Mouse (Mus musculus): ENCODE measurements at regions not wholly inside any gene's neighbourhood (a gene's known extent, or its start where the extent isn't known, plus 50 kb on each side); places are given as distances from the start of the nearest gene placed in this dataset.

DNA sequence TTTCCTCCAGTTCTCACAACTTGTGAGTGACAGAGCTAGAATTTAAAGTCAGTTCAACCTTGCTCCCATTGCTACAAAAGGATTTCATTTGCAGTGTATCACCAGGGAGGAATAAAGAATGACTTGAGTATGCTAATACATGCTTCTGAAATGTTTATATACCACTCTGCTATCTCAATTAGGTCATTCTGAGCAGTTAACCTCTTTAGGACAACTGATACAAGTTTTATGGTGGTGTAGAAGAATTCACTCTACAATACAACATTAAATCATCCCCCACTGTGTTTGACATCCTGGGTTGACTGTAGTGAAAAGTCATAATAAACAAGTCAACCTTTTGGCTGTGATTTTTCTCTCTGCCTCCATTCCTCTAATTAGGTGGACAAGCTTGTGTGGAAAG is 248.6 kb downstream of the Pax1 start:
- H3K4me3 ChIP-seq: no peak overlapping the region
- TF ChIP-seq CTCF (conservative IDR thresholded peaks at IDR 0.05): no peak
- H3K27ac ChIP-seq: no peak overlapping the region
- DNase-seq (ENCODE audit: low spot score in 2 of 2): no peak

DNA sequence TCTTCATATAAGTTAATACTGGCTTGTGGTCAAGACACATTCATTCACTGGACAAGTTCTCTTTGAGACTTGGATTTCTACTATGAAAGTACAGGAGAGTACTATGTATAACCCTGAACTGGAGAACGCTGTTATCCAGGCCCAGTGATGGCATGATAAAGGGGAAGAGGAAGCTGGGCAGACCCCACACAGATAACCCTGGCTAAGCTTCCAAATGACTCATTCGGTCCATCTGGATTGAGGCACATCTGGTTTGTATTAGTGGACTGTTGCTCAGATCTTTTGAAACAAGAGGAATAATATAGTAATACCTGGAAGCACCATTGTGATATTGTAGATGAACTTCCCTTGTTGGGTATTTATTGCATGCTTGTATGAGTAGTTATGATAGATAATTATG is 239.9 kb downstream of the Pax1 start:
- Histone ChIP-seq H3K27ac (no peak overlapping the region), H3K4me3 (no peak overlapping the region)
- TF ChIP-seq CTCF (conservative IDR thresholded peaks at IDR 0.05): no peak
- DNase-seq (ENCODE audit: low spot score in 2 of 2): no peak

DNA sequence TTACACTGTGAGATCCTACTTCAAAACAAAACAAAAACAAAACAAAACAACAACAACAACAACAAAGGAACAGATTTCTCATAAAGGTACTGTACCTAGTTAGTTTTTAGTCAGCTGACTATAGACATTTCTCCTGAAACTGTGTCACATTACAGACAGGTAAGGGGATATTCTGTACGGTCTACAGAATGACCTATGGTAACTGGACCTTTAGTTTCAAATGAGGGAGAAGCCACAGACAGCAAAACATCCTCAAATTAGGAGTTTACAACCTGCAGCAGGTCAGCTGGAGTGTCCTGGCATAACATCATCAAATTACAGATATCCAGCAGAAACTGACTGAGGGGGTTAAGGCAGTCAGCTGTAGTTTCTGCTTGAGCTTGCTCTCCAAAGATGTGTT is 210.7 kb downstream of the Pax1 start:
- TF ChIP-seq CTCF (conservative IDR thresholded peaks at IDR 0.05): no peak
- DNase-seq (ENCODE audit: low spot score in 2 of 2): no peak
- no peak overlapping the region for H3K4me3 ChIP-seq
- H3K27ac ChIP-seq: no peak overlapping the region

DNA sequence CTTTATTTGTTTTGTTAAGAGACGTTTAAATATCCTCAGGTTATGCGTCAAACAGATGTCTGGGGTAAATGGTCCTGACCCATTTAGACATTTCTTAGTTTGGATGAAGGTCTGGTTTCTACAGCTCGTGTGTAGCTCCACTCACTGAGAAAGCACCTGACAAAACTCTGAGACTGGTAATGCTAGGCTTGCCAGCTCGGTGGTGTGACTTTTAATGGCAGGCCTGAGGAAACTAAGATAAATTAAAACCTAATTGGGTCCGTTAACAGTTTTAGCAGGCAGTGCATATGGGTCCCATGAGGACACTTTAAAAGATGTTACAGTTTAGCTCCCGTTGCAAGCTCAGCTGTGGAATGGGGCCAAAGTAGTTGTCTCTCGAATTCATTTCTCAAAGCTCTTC is 199.5 kb downstream of the Pax1 start:
- DNase-seq (ENCODE audit: low spot score in 2 of 2): no peak
- no peak overlapping the region for H3K27ac ChIP-seq
- TF ChIP-seq CTCF (conservative IDR thresholded peaks at IDR 0.05): no peak

DNA sequence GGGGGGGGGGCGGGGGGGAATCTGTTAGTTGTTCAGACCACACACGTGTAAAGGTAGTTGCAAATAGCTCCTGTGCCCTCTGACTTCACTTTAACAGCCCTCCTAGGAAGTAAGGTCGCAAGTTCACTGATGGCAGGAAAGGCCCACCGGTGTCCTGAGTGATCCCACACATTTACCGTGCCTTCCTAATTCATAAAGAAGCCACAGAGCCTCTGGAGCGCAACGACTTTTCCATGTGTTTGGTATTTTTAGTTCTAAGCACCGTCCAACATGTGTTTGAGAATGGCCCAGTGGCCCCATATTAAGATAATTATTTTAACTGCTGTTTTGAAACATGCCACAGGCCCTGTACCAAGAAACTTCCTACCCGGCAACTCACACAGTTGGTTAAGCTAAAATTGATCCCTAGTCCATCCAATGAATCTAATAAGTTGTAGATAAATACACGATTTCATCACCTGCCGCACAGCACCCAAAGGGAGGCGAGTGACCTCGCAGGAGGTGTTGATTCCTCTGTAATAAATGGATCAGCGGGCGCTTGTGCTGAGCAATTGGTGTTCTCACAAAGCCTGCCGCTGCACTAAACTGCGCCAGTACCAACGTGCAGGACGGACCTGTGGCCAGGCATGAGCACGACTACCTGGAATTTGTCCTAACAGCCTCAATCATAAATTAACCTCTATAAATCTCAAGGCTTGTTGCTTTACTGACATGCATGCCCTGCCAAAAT is 198.9 kb downstream of the Pax1 start:
- DNase-seq (ENCODE audit: low spot score in 2 of 2): no peak
- Histone ChIP-seq H3K27ac (no peak overlapping the region), H3K4me3 (no peak overlapping the region)
- no peak for TF ChIP-seq CTCF (conservative IDR thresholded peaks at IDR 0.05)

More for the DNA sequence above, 199.5 kb downstream of the Pax1 start:
- no peak overlapping the region for H3K4me3 ChIP-seq

DNA sequence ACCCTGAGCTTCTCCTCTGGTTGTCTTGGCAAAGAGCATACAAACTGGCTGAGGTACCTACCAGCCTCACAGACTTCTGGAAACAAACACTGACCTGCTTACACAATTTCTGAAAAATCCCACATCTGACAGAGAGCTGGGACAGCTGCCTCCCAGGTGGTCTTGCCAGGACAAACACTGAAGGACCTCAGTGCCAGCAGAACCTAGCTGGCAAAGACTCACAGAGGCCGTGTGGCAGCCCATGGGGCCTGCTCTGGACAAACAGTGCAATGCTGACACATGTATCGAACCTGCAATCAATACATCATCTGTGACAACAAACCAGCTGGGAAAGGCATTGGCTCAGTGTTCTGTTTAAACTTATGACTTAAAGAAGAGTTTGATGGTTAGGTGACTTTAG is 167.4 kb downstream of the Pax1 start:
- Histone ChIP-seq H3K27ac (no peak overlapping the region), H3K4me3 (no peak overlapping the region)
- no peak for TF ChIP-seq CTCF (conservative IDR thresholded peaks at IDR 0.05)
- DNase-seq (ENCODE audit: low spot score in 2 of 2): no peak

DNA sequence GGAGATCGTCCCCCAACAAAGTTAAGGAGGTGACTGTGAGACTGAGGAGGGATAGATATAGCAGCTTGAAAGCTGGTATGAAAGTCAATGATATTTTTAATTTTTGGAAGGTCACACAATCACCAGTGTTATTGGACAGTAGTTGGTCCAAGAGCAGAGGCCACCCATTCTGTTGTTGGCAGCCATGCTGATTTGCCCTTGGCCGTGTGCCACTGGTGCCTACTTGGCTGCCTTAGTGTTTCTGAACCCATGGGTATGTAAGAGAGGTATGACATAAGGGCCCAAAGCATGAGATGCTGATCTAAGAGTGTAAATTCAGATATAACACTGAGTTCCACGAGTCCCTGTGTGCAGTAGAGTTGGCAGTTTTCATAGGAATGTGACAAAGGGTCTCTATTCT is 153.7 kb downstream of the Pax1 start:
- Histone ChIP-seq H3K27ac (no peak overlapping the region), H3K4me3 (no peak overlapping the region)
- TF ChIP-seq CTCF (conservative IDR thresholded peaks at IDR 0.05): no peak
- no peak for DNase-seq (ENCODE audit: low spot score in 2 of 2)

DNA sequence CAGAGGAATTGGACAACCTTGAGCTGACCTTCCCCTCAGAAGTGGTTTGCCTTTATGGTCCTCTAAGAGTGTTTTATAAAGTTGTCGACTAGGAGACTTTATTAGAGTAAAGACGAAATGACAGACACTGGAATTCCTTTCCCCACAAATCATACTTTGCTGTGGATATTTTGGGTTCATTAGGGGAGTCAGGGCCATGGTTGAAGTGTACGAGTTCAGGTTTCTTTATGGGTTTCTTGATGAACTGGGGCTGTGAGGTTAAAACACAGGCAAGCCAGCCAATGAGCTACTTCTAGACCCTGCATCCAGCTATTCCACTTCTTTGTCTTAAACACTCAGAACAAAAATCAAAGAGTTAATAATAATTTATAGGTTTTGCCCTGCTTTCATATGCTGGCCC is 153.0 kb downstream of the Pax1 start:
- Histone ChIP-seq H3K27ac (no peak overlapping the region), H3K4me3 (no peak overlapping the region)
- no peak for DNase-seq (ENCODE audit: low spot score in 2 of 2)
- no peak for TF ChIP-seq CTCF (conservative IDR thresholded peaks at IDR 0.05)

DNA sequence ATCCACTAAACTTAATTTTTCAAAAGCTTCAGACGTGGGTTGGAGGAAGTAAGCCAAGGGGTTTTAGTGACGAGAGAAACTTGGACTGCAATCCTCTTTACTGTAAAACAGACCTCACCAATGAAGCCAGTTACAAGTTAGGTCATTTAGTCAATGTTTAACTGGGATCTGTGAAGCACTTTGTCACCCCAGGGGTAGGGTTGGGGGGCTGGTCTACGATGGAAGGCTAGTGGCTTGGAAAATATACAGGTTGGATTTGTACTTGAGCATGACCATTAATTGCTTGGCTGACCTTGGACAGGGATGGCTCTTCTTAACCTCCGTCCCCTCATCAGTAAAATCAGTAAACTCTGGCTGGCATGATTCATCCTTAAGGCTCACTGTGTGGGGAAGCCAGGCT is 142.2 kb downstream of the Pax1 start:
- no peak overlapping the region for H3K4me3 ChIP-seq
- H3K27ac ChIP-seq: no peak overlapping the region
- DNase-seq (ENCODE audit: low spot score in 2 of 2): no peak
- TF ChIP-seq CTCF (conservative IDR thresholded peaks at IDR 0.05): no peak

DNA sequence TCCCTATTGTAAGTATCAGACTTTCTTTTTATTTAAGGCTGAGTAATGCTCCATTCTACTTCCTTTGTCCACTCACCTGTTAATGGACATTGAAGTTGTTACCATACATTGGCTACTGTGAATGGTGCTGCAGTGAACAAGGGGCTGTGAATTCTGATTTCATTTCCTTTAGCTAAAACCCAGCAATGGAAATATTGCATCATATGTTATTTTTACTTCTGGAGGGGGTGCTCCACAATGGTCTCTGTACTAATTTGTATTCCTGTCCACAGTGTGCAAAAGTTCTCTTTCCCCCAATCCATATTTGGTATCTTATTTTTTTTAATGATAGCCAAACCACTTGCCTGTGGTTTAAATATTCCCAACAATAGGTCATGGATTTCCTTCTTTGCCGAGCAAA is 137.0 kb downstream of the Pax1 start:
- DNase-seq (ENCODE audit: low spot score in 2 of 2): no peak
- H3K27ac ChIP-seq: no peak overlapping the region

DNA sequence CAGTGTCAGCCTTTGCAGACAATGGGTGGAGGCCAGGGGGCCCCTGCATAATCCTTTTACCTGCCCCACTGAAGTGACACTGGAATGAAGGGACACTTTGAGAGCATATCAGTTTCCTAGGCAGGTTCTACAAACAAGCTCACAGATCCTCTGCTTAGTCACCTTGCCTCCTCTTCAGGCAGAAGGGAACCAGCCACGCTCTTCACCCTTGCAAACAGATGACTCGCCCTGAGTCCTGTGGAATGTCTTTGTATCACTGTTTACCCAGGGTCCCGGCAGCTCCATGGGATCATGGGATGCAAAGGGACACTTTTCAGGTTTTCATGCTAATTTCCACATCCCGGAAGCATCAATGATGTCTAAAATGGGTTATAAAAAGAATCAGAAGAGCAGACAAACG is 94.2 kb downstream of the Pax1 start:
- Histone ChIP-seq H3K4me3 (no peak overlapping the region), H3K27ac (no peak overlapping the region)
- no peak for TF ChIP-seq CTCF (conservative IDR thresholded peaks at IDR 0.05)
- no peak for DNase-seq (ENCODE audit: low spot score in 2 of 2)

More for the DNA sequence above, 137.0 kb downstream of the Pax1 start:
- no peak overlapping the region for H3K4me3 ChIP-seq
- no peak for TF ChIP-seq CTCF (conservative IDR thresholded peaks at IDR 0.05)

DNA sequence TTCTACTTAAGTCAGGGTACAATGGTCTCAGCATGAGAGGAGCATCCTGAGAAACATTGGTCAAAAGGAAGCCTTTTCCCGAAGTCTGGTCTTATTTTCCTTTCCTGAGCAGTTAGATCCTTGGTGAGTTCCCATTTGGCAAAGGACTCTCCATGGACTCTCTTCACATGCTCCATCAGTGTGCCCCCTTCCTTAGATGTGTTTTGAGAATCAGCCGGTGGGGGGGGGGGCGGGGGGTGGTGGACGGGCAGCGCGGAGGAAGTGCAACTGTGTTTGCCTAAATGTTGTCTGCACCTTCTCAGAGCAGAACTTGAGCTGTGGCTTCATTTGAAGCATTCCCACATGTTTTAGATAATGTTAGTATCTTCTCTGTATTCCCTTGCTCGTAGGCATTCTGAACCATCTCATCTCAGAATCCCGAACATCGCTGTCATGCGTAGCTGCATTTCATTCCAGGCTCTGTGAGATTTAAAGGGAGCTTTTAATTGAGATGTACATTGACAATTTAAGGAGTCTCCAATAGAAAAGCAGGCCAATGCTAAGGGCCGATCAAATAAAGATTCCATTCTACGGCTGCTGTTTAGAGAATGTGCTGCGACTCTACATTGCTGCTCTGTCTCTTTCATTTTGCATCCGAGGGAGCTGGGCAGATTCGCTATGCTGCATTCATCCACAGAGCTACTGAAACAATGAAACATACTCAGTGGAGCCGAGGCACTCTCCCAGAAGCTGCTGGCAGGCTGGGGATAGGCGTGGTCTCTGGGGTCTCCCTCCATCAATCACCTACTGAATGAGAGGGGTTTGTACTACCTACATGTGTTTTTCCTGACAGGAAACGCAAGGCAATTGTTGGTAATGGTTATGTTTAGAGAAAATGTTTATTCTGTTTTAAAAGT is 92.9 kb downstream of the Pax1 start:
- peak; percentile 31 to 37 for DNase-seq (ENCODE audit: low spot score in 2 of 2)
- H3K4me3 ChIP-seq: peak overlapping the region; percentile 46
- H3K27ac ChIP-seq: peak overlapping the region; percentile 83
- no peak for TF ChIP-seq CTCF (conservative IDR thresholded peaks at IDR 0.05)
